Mouse (Mus musculus) MEL (cell line): ENCODE data around the gene Aarsd1. TPM values are rescaled to one million over a fixed set of nuclear protein-coding genes. Genes with fewer than 3 reads are reported as not detected.

Experiments used
- DNase-seq: peaks from one replicate; pipeline ENCODE4 v3.0.0; 2011; ENCODE audit warnings: low read depth, low spot score
- H3K27ac ChIP-seq: 2 replicates; pipeline ENCODE4 v1.5.1; 2012; ENCODE audit warnings: low read depth, mild to moderate bottlenecking, control low read depth, low read length, moderate library complexity; ENCODE audit not compliant: control insufficient read depth
- H3K27me3 ChIP-seq, 2 experiments: fragments of 150-350 bp in 1 of 2; sonication (generic) in 1 of 2; 2 replicates each; pipeline ENCODE4 v1.6.1; 2012; ENCODE audit warnings: low read length in 2 of 2, mild to moderate bottlenecking in 2 of 2, improper control_type of control experiment in 1 of 2, moderate library complexity in 1 of 2; ENCODE audit not compliant: insufficient read depth in 2 of 2, control insufficient read depth in 1 of 2
- H3K36me3 ChIP-seq, 2 experiments: 2 replicates each; pipeline ENCODE4 v1.6.1; 2012 to 2014; ENCODE audit warnings: low read length in 2 of 2, improper control_type of control experiment in 1 of 2, inconsistent platforms in 1 of 2, mild to moderate bottlenecking in 1 of 2; ENCODE audit not compliant: insufficient read depth in 2 of 2, control insufficient read depth in 1 of 2
- H3K4me1 ChIP-seq, 2 experiments: fragments of 150-350 bp in 1 of 2; sonication (generic) in 1 of 2; 2 replicates each; pipeline ENCODE4 v1.6.1; 2012; ENCODE audit warnings: low read length in 2 of 2, improper control_type of control experiment in 1 of 2, mild to moderate bottlenecking in 1 of 2; ENCODE audit not compliant: insufficient read depth in 2 of 2, control insufficient read depth in 1 of 2
- H3K4me3 ChIP-seq, 2 experiments: fragments of 150-350 bp in 1 of 2; sonication (generic) in 1 of 2; 2 replicates each; pipeline ENCODE4 v1.5.1; 2012; ENCODE audit warnings: low read depth in 2 of 2, low read length in 2 of 2, mild to moderate bottlenecking in 2 of 2, moderate library complexity in 2 of 2, control low read depth in 1 of 2, improper control_type of control experiment in 1 of 2; ENCODE audit not compliant: control insufficient read depth in 1 of 2, insufficient read depth in 1 of 2
- H3K79me2 ChIP-seq: 2 replicates; pipeline ENCODE4 v1.6.1; 2012; ENCODE audit warnings: mild to moderate bottlenecking, low read length, moderate library complexity; ENCODE audit not compliant: control insufficient read depth, poor library complexity, insufficient read depth
- H3K9ac ChIP-seq: 2 replicates; pipeline ENCODE4 v1.6.1; 2012; ENCODE audit warnings: low read depth, mild to moderate bottlenecking, control low read depth, low read length, moderate library complexity; ENCODE audit not compliant: control insufficient read depth, poor library complexity, severe bottlenecking
- H3K9me3 ChIP-seq: fragments of 150-350 bp; sonication (generic); replicated peaks from 2 replicates; pipeline ENCODE4 v1.6.1; 2012; ENCODE audit warnings: mild to moderate bottlenecking, low read length, improper control_type of control experiment, moderate library complexity; ENCODE audit not compliant: insufficient read depth
- BHLHE40 ChIP-seq: IDR thresholded peaks from 2 replicates; pipeline ENCODE4 v1.6.1; 2012; ENCODE audit warnings: low read depth, mild to moderate bottlenecking, inconsistent platforms, low read length, improper control_type of control experiment, borderline replicate concordance
- CTCF ChIP-seq, 3 experiments: IDR thresholded peaks in 2 of 3; conservative IDR thresholded peaks in 1 of 3; 2 replicates each; pipeline ENCODE4 v1.5.1; 2011 to 2012; ENCODE audit warnings: low read length in 3 of 3, low read depth in 2 of 3, mild to moderate bottlenecking in 2 of 3, improper control_type of control experiment in 1 of 3, inconsistent platforms in 1 of 3, mixed read lengths in 1 of 3, moderate library complexity in 1 of 3; ENCODE audit not compliant: control insufficient read depth in 1 of 3, insufficient read depth in 1 of 3, poor library complexity in 1 of 3, severe bottlenecking in 1 of 3
- E2F4 ChIP-seq: IDR thresholded peaks from 2 replicates; pipeline ENCODE4 v1.6.1; 2011; ENCODE audit warnings: low read depth, low read length, improper control_type of control experiment, borderline replicate concordance
- ELF1 ChIP-seq: IDR thresholded peaks from 2 replicates; pipeline ENCODE4 v1.6.1; 2014; ENCODE audit warnings: low read depth, mild to moderate bottlenecking, inconsistent platforms, low read length, improper control_type of control experiment, moderate library complexity
- EP300 ChIP-seq, 2 experiments: IDR thresholded peaks; 2 replicates each; pipeline ENCODE4 v1.6.1; 2011; ENCODE audit warnings: improper control_type of control experiment in 2 of 2, low read length in 2 of 2, low read depth in 1 of 2, mild to moderate bottlenecking in 1 of 2
- ETS1 ChIP-seq: IDR thresholded peaks from 2 replicates; pipeline ENCODE4 v1.6.1; 2012; ENCODE audit warnings: low read depth, mild to moderate bottlenecking, inconsistent platforms, low read length, improper control_type of control experiment, moderate library complexity
- GABPA ChIP-seq: IDR thresholded peaks from 2 replicates; pipeline ENCODE4 v1.6.1; 2012; ENCODE audit warnings: low read depth, mild to moderate bottlenecking, inconsistent platforms, low read length, improper control_type of control experiment, moderate library complexity
- GATA1 ChIP-seq: IDR thresholded peaks from 2 replicates; pipeline ENCODE4 v1.6.1; 2011; ENCODE audit warnings: low read depth, low read length, improper control_type of control experiment
- HCFC1 ChIP-seq: IDR thresholded peaks from 2 replicates; pipeline ENCODE4 v1.6.1; 2012; ENCODE audit warnings: low read depth, mild to moderate bottlenecking, inconsistent platforms, low read length, improper control_type of control experiment, moderate library complexity
- MAFK ChIP-seq: IDR thresholded peaks from 2 replicates; pipeline ENCODE4 v1.6.1; 2011; ENCODE audit warnings: low read depth, mild to moderate bottlenecking, low read length, improper control_type of control experiment, borderline replicate concordance
- MEF2A ChIP-seq: IDR thresholded peaks from 2 replicates; pipeline ENCODE4 v1.6.1; 2014; ENCODE audit warnings: low read depth, mild to moderate bottlenecking, inconsistent platforms, low read length, improper control_type of control experiment; ENCODE audit not compliant: poor library complexity, insufficient replicate concordance, severe bottlenecking; ENCODE audit errors: extremely low read depth
- MYB ChIP-seq: IDR thresholded peaks from 2 replicates; pipeline ENCODE4 v1.6.1; 2011; ENCODE audit warnings: mild to moderate bottlenecking, low read depth, low read length, improper control_type of control experiment
- NELFE ChIP-seq: IDR thresholded peaks from 2 replicates; pipeline ENCODE4 v1.6.1; 2011; ENCODE audit warnings: low read depth, low read length, improper control_type of control experiment
- POLR2A ChIP-seq, 2 experiments: IDR thresholded peaks; 2 replicates each; pipeline ENCODE4 v1.6.1; 2011 to 2012; ENCODE audit warnings: low read length in 2 of 2, mild to moderate bottlenecking in 2 of 2, control low read depth in 1 of 2, improper control_type of control experiment in 1 of 2, low read depth in 1 of 2, moderate library complexity in 1 of 2; ENCODE audit not compliant: control insufficient read depth in 1 of 2, insufficient read depth in 1 of 2, poor library complexity in 1 of 2
- RAD21 ChIP-seq: IDR thresholded peaks from 2 replicates; pipeline ENCODE4 v1.6.1; 2011; ENCODE audit warnings: mild to moderate bottlenecking, low read depth, low read length, improper control_type of control experiment
- RCOR1 ChIP-seq: IDR thresholded peaks from 2 replicates; pipeline ENCODE4 v1.6.1; 2012; ENCODE audit warnings: low read depth, mild to moderate bottlenecking, inconsistent platforms, low read length, improper control_type of control experiment
- SIN3A ChIP-seq: IDR thresholded peaks from 2 replicates; pipeline ENCODE4 v1.6.1; 2012; ENCODE audit warnings: low read length, improper control_type of control experiment, inconsistent platforms
- SMC3 ChIP-seq: IDR thresholded peaks from 2 replicates; pipeline ENCODE4 v1.6.1; 2011; ENCODE audit warnings: low read depth, low read length, improper control_type of control experiment
- TAL1 ChIP-seq: IDR thresholded peaks from 2 replicates; pipeline ENCODE4 v1.6.1; 2012; ENCODE audit warnings: mild to moderate bottlenecking, inconsistent platforms, low read length, moderate library complexity, mixed read lengths
- TBP ChIP-seq: IDR thresholded peaks from 2 replicates; pipeline ENCODE4 v1.8.0; 2011; ENCODE audit warnings: low read depth, low read length, improper control_type of control experiment
- TCF12 ChIP-seq: IDR thresholded peaks from 2 replicates; pipeline ENCODE4 v1.6.1; 2014; ENCODE audit warnings: low read depth, mild to moderate bottlenecking, inconsistent platforms, low read length, improper control_type of control experiment, moderate library complexity
- USF1 ChIP-seq: IDR thresholded peaks from 2 replicates; pipeline ENCODE4 v1.6.1; 2014; ENCODE audit warnings: low read depth, mild to moderate bottlenecking, inconsistent platforms, low read length, improper control_type of control experiment, moderate library complexity
- ZKSCAN1 ChIP-seq: IDR thresholded peaks from 2 replicates; pipeline ENCODE4 v1.6.1; 2012; ENCODE audit warnings: low read depth, mild to moderate bottlenecking, inconsistent platforms, low read length, improper control_type of control experiment, moderate library complexity
- ZNF384 ChIP-seq: IDR thresholded peaks from 2 replicates; pipeline ENCODE4 v1.6.1; 2012; ENCODE audit warnings: low read depth, mild to moderate bottlenecking, inconsistent platforms, low read length, improper control_type of control experiment
- polyA plus RNA-seq, 2 experiments: library from polyadenylated mRNA; stranded (reverse) in 1 of 2; unstranded in 1 of 2; fragments of >175 nt in 1 of 2; fragments of >200 nt in 1 of 2; gene quantifications; 2 replicates each; pipeline versions ENCODE4 v1.2.1 to v1.2.4; 2012; ENCODE audit warnings: low replicate concordance in 2 of 2, low read depth in 1 of 2; ENCODE audit not compliant: insufficient read length in 2 of 2, insufficient read depth in 1 of 2, missing spikeins in 1 of 2
- total RNA-seq: library from RNA; depleted of rRNA; stranded (reverse); fragments of 300-350 nt; gene quantifications from 2 replicates; pipeline ENCODE4 v1.2.3, GENCODE M21; 2012

Gene Aarsd1
- total and polyA plus RNA-seq, 3 experiments = 80.5 to 371 (median 133) TPM

- H3K4me3 ChIP-seq = no peak overlapping the region
- DNase-seq = no peak
- 0 out of 4 replicates have a peak, but pooled peaks cover 0 to 3% of the 10 kb centered on the region in 2 experiments for H3K27me3 ChIP-seq
- peaks cover 0 to 15% of the 10 kb centered on the region in 2 experiments; a peak in 2 of 4 replicates for H3K36me3 ChIP-seq
- no peaks in the 10 kb centered on the region for H3K9me3 ChIP-seq
- H3K79me2 ChIP-seq = no peaks in the 10 kb centered on the region
- H3K4me1 ChIP-seq = peaks cover 16 to 21% of the 10 kb centered on the region in 2 experiments
- no peak for TF ChIP-seq ZKSCAN1
- no peak for TF ChIP-seq MEF2A
- TF ChIP-seq RAD21 = no peak
- no peak for TF ChIP-seq ELF1
- TF ChIP-seq CTCF (IDR thresholded peaks at IDR 0.05 in 2 of 3, conservative IDR thresholded peaks at IDR 0.05 in 1 of 3; ENCODE audit: control insufficient read depth in 1 of 3, insufficient read depth in 1 of 3, low read depth in 2 of 3, low read length in 3 of 3, poor library complexity in 1 of 3, severe bottlenecking in 1 of 3) = no peak
- no peak for TF ChIP-seq TCF12
- no peak for TF ChIP-seq TBP
- no peak for TF ChIP-seq NELFE
- no peak for TF ChIP-seq BHLHE40
- TF ChIP-seq USF1 = no peak
- TF ChIP-seq GABPA = no peak
- TF ChIP-seq SIN3A = no peak
- no peak for TF ChIP-seq HCFC1
- TF ChIP-seq POLR2A (IDR thresholded peaks at IDR 0.05; ENCODE audit: control insufficient read depth in 1 of 2, insufficient read depth in 1 of 2, low read depth in 1 of 2, low read length in 2 of 2, poor library complexity in 1 of 2) = no peak
- no peak for TF ChIP-seq SMC3
- TF ChIP-seq MYB = no peak
- no peak for TF ChIP-seq E2F4
- TF ChIP-seq MAFK = no peak
- no peak overlapping the region for H3K9ac ChIP-seq
- no peak overlapping the region for H3K27ac ChIP-seq
Measured at GRCm38 (mm10) chr11:101359776-101360175, 57.6 kb downstream of the Aarsd1 start.

DNA sequence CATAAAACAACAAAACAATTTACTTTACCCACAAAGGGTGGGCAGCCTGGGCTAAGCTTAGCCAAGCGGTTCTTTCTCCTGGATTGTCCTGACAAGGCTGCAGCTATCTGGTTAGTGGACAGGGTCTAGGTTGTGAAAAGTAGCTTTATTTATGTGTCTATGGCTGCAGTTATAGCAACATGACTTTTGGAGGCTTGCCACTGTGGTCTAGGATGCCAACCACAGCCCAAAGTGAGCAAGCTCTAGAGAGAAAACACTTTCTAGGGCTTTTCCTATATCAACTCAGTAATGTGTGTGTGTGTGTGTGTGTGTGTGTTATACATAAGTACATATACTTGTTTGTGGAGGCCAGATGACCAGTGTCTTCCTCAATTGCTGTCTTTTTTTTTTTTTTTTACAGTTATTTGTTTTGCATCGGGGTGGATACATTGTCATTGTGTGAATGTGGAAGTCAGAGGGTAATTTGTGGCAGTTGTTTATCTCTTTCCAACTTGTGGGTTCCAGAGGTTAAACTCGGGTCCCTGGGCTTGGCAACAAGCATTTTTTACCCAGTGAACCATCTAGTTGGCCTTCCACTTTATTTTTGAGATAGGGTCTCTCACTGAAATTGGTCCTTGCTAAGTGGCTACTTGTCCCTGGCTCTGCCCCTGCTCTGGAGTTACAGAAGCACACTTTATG, 59.8 kb downstream of the Aarsd1 start:
- Histone ChIP-seq H3K4me3 (no peak overlapping the region), H3K27me3 (peaks cover 0 to 8% of the 10 kb centered on the region in 2 experiments; a peak in 3 of 4 replicates), H3K9ac (no peak overlapping the region), H3K9me3 (no peaks in the 10 kb centered on the region), H3K4me1 (peaks cover 11 to 14% of the 10 kb centered on the region in 2 experiments), H3K36me3 (peaks cover 0 to 10% of the 10 kb centered on the region in 2 experiments; a peak in 2 of 4 replicates), H3K27ac (no peak overlapping the region), H3K79me2 (no peaks in the 10 kb centered on the region)
- DNase-seq = peak; percentile 84
- TF ChIP-seq GATA1 (peak; percentile 75), USF1 (no peak), MYB (peak; percentile 52; the same call in 1 of the 2 replicates), SIN3A (peak; percentile 25), EP300 (IDR thresholded peaks at IDR 0.05; ENCODE audit: low read depth in 1 of 2, low read length in 2 of 2) (peak; percentile 50 to 80), RCOR1 (peak; percentile 79), TCF12 (peak; percentile 75; the same call in 1 of the 2 replicates), ETS1 (peak; percentile 43; the same call in 1 of the 2 replicates), TAL1 (peak; percentile 21; the same call in 1 of the 2 replicates), ZNF384 (peak; percentile 95), MEF2A (no peak), ELF1 (no peak)
